Mouse (Mus musculus): Measurements from ENCODE around the gene Syngap1.
A peak's percentile ranks its signal among the peaks of the same experiment; 100 is the strongest.
"Not testable (repeated sequence)": the region's sequence is repeated elsewhere in the genome, so short reads cannot be mapped to it uniquely, and the experiment has no call there.

Gene Syngap1

GRCm38 (mm10) chr17:26941031-26941789, at the start of gene Syngap1:
Syngap1 (plus strand) TSS chr17:26941253.
- DNase-seq (ENCODE audit: low spot score) = peak; percentile 42

GRCm38 (mm10) chr17:26892635-26893375, 48.2 kb upstream of the Syngap1 start:
- DNase-seq (ENCODE audit: low spot score) = peak; percentile 32

- DNase-seq (ENCODE audit: low spot score) = no peak
Observed at GRCm38 (mm10) chr17:26893492-26893891, 47.6 kb upstream of the Syngap1 start.

GRCm38 (mm10) chr17:26894342-26894741, 46.7 kb upstream of the Syngap1 start:
- DNase-seq (ENCODE audit: low spot score) = peak; percentile 50

GRCm38 (mm10) chr17:26895578-26895977, 45.5 kb upstream of the Syngap1 start:
- peak; percentile 47 for DNase-seq (ENCODE audit: low spot score)

GRCm38 (mm10) chr17:26900916-26901315, 40.1 kb upstream of the Syngap1 start:
- DNase-seq (ENCODE audit: low spot score) = no peak

GRCm38 (mm10) chr17:26904320-26904719, 36.7 kb upstream of the Syngap1 start:
- no peak for DNase-seq (ENCODE audit: low spot score)

GRCm38 (mm10) chr17:26907506-26907905, 33.5 kb upstream of the Syngap1 start:
- not testable (repeated sequence) for DNase-seq (ENCODE audit: low spot score)

GRCm38 (mm10) chr17:26915248-26915647, 25.8 kb upstream of the Syngap1 start:
- DNase-seq (ENCODE audit: low spot score) = no peak

- DNase-seq (ENCODE audit: low spot score) = peak; percentile 100
Observed at GRCm38 (mm10) chr17:26916711-26917482, 24.2 kb upstream of the Syngap1 start, which contains the start of gene Kifc5b. Kifc5b (plus strand) TSS chr17:26917091.

GRCm38 (mm10) chr17:26917560-26917959, 23.5 kb upstream of the Syngap1 start:
- DNase-seq (ENCODE audit: low spot score) = not testable (repeated sequence)

GRCm38 (mm10) chr17:26918343-26918742, 22.7 kb upstream of the Syngap1 start:
- DNase-seq (ENCODE audit: low spot score) = no peak

- not testable (repeated sequence) for DNase-seq (ENCODE audit: low spot score)
Observed at GRCm38 (mm10) chr17:26919516-26919915, 21.5 kb upstream of the Syngap1 start.

- not testable (repeated sequence) for DNase-seq (ENCODE audit: low spot score)
Observed at GRCm38 (mm10) chr17:26922368-26922767, 18.7 kb upstream of the Syngap1 start.

GRCm38 (mm10) chr17:26925414-26925813, 15.6 kb upstream of the Syngap1 start:
- not testable (repeated sequence) for DNase-seq (ENCODE audit: low spot score)

GRCm38 (mm10) chr17:26931795-26932194, 9.3 kb upstream of the Syngap1 start:
- DNase-seq (ENCODE audit: low spot score) = peak; percentile 76

GRCm38 (mm10) chr17:26932839-26933398, 8.1 kb upstream of the Syngap1 start, which contains the start of gene Phf1:
Phf1 (plus strand) TSS chr17:26933052.
- DNase-seq (ENCODE audit: low spot score) = peak; percentile 93

- no peak for DNase-seq (ENCODE audit: low spot score)
Observed at GRCm38 (mm10) chr17:26933419-26933818, 7.6 kb upstream of the Syngap1 start.

- DNase-seq (ENCODE audit: low spot score) = no peak
Observed at GRCm38 (mm10) chr17:26933885-26934827, 6.9 kb upstream of the Syngap1 start.

- no peak for DNase-seq (ENCODE audit: low spot score)
Observed at GRCm38 (mm10) chr17:26935027-26935426, 6.0 kb upstream of the Syngap1 start.

- DNase-seq (ENCODE audit: low spot score) = no peak
Observed at GRCm38 (mm10) chr17:26936453-26936852, 4.6 kb upstream of the Syngap1 start.

Measured in MN1 (cell line).